Mouse (Mus musculus): Measurements from ENCODE around the gene Lamtor3.
"Not testable (repeated sequence)": the region's sequence is repeated elsewhere in the genome, so short reads cannot be mapped to it uniquely, and the experiment has no call there.

DNA sequence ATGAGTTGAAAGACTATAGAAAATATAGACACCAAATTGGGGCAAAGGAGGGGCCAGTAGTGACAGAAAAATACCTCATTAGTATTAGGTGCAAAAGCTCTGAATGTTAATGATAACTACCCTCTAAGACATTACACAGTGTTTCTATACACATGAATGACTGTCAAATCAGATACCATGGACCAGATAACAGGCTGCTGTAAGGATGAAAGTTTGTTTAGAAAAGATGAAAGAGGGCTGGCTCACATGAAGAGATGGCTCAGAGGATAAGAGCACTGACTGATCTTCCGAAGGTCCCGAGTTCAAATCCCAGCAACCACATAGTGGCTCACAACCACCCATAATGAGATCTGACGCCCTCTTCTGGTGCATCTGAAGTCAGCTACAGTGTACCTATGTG, 33.0 kb downstream of the Lamtor3 start:
- not testable (repeated sequence) for TF ChIP-seq POLR2A (IDR thresholded peaks at IDR 0.05; ENCODE audit: low read depth, low read length); CTCF (IDR thresholded peaks at IDR 0.05; ENCODE audit: extremely low read depth, insufficient read length, insufficient replicate concordance, low read depth, low read length)

All from small intestine, adult 2 months (tissue).